Mouse (Mus musculus) neural tube, embryonic 11.5 days (tissue): Measurements from ENCODE around the gene Tex44. TPM values are rescaled to one million over a fixed set of nuclear protein-coding genes. Genes with fewer than 3 reads are reported as not detected.

ENCODE experiments used
- ATAC-seq: fragments of 200-750 bp; cut with Nextera tagmentation; 2 replicates; pipeline ENCODE4 v1.8.0; 2017; ENCODE audit warnings: moderate number of reproducible peaks, mild to moderate bottlenecking, moderate TSS enrichment, moderate library complexity; ENCODE audit not compliant: insufficient read depth, low FRiP score, low TSS enrichment
- DNase-seq: peaks from one replicate; pipeline ENCODE4 v3.0.0-alpha.2; 2015; ENCODE audit warnings: low spot score
- H3K27ac ChIP-seq: fragments of 300-500 bp; sonication (generic); 2 replicates; pipeline ENCODE4 v1.5.1; 2014; ENCODE audit warnings: low read depth, mild to moderate bottlenecking, low read length
- H3K27me3 ChIP-seq: fragments of 300-500 bp; sonication (generic); 2 replicates; pipeline ENCODE4 v1.6.1; 2014; ENCODE audit warnings: mild to moderate bottlenecking, low read length, mixed read lengths; ENCODE audit not compliant: control insufficient read depth, insufficient read depth
- H3K36me3 ChIP-seq: fragments of 300-500 bp; sonication (generic); 2 replicates; pipeline ENCODE4 v1.6.1; 2014; ENCODE audit warnings: mild to moderate bottlenecking, low read length, moderate library complexity, mixed read lengths; ENCODE audit not compliant: control insufficient read depth, insufficient read depth
- H3K4me1 ChIP-seq: fragments of 300-500 bp; sonication (generic); 2 replicates; pipeline ENCODE4 v1.6.1; 2014; ENCODE audit warnings: low read length, mixed read lengths; ENCODE audit not compliant: control insufficient read depth, insufficient read depth
- H3K4me2 ChIP-seq: fragments of 300-500 bp; sonication (generic); 2 replicates; pipeline ENCODE4 v1.6.1; 2014; ENCODE audit warnings: low read depth, mild to moderate bottlenecking, moderate library complexity
- H3K4me3 ChIP-seq: fragments of 300-500 bp; sonication (generic); 2 replicates; pipeline ENCODE4 v1.5.1; 2014; ENCODE audit warnings: low read depth, low read length
- H3K9ac ChIP-seq: fragments of 300-500 bp; sonication (generic); 2 replicates; pipeline ENCODE4 v1.6.1; 2014; ENCODE audit warnings: mild to moderate bottlenecking, low read length
- H3K9me3 ChIP-seq: fragments of 300-500 bp; sonication (generic); 2 replicates; pipeline ENCODE4 v1.6.1; 2016; ENCODE audit warnings: low read length; ENCODE audit not compliant: control insufficient read depth
- WGBS: fragments of 180-500 bp; shearing (Covaris S2); extraction: QIAGEN DNeasy Blood & Tissue Kit; methylation state at CpG from one replicate; pipeline ENCODE4 v1.1.7; 2014; 5-methylcytosine and 5-hydroxymethylcytosine counted together
- polyA plus RNA-seq: library from polyadenylated mRNA; unstranded; fragments of >200 nt; fragmentation: Nextera tagmentation; extraction: Ambion mirVana; gene quantifications from 2 replicates; pipeline ENCODE4 v1.2.1, GENCODE M21; 2014

The Tex44 gene
- polyA plus RNA-seq, 1 experiment from 2014 or later: not detected

- no peaks in the 10 kb centered on the region for H3K4me1 ChIP-seq
- no peaks in the 10 kb centered on the region for H3K9me3 ChIP-seq
- WGBS: 96% methylated on average over 2 of the region's 2 CpGs
- no peak overlapping the region for H3K27ac ChIP-seq
- no peaks in the 10 kb centered on the region for H3K36me3 ChIP-seq
- H3K27me3 ChIP-seq: no peaks in the 10 kb centered on the region
- ATAC-seq (no peak), DNase-seq (no peak)
- H3K9ac ChIP-seq: no peak overlapping the region; the same call in 1 of the 2 replicates
- H3K4me2 ChIP-seq: no peak overlapping the region
- no peak overlapping the region for H3K4me3 ChIP-seq
Measured at GRCm38 (mm10) chr1:86409476-86409875, 16.7 kb upstream of the Tex44 start.

- Histone ChIP-seq H3K9ac (no peak overlapping the region), H3K27ac (no peak overlapping the region), H3K9me3 (no peaks in the 10 kb centered on the region), H3K4me1 (no peaks in the 10 kb centered on the region), H3K36me3 (no peaks in the 10 kb centered on the region), H3K4me2 (no peak overlapping the region), H3K4me3 (no peak overlapping the region), H3K27me3 (no peaks in the 10 kb centered on the region)
- DNase-seq: no peak
- no peak for ATAC-seq
- WGBS: 87% methylated on average over 5 of the region's 5 CpGs
Measured at GRCm38 (mm10) chr1:86414715-86415114, 11.4 kb upstream of the Tex44 start.

- 73% methylated on average over 2 of the region's 2 CpGs for WGBS
- no peak overlapping the region for H3K9ac ChIP-seq
- H3K36me3 ChIP-seq: no peaks in the 10 kb centered on the region
- no peak overlapping the region for H3K27ac ChIP-seq
- DNase-seq (no peak), ATAC-seq (no peak)
- H3K9me3 ChIP-seq: no peaks in the 10 kb centered on the region
- no peaks in the 10 kb centered on the region for H3K27me3 ChIP-seq
- H3K4me2 ChIP-seq: no peak overlapping the region
- no peaks in the 10 kb centered on the region for H3K4me1 ChIP-seq
- H3K4me3 ChIP-seq: no peak overlapping the region
Measured at GRCm38 (mm10) chr1:86415144-86415543, 11.0 kb upstream of the Tex44 start.

- DNase-seq (no peak), ATAC-seq (peak; percentile 31; the same call in 1 of the 2 replicates)
- no peaks in the 10 kb centered on the region for H3K4me1 ChIP-seq
- no peaks in the 10 kb centered on the region for H3K36me3 ChIP-seq
- no peaks in the 10 kb centered on the region for H3K27me3 ChIP-seq
- 71% methylated on average over 7 of the region's 7 CpGs for WGBS
- H3K4me3 ChIP-seq: no peak overlapping the region
- H3K9me3 ChIP-seq: no peaks in the 10 kb centered on the region
- no peak overlapping the region for H3K9ac ChIP-seq
- no peak overlapping the region for H3K4me2 ChIP-seq
- no peak overlapping the region for H3K27ac ChIP-seq
Measured at GRCm38 (mm10) chr1:86415612-86416184, 10.4 kb upstream of the Tex44 start.

GRCm38 (mm10) chr1:86416321-86416720 is 9.8 kb upstream of the Tex44 start:
- H3K4me3 ChIP-seq: no peak overlapping the region
- ATAC-seq: no peak
- no peak overlapping the region for H3K4me2 ChIP-seq
- H3K36me3 ChIP-seq: no peaks in the 10 kb centered on the region
- no peak overlapping the region for H3K27ac ChIP-seq
- 66% methylated on average over 6 of the region's 6 CpGs for WGBS
- peak; percentile 40 for DNase-seq
- H3K4me1 ChIP-seq: peaks cover 4% of the 10 kb centered on the region; the same call in 1 of the 2 replicates
- no peaks in the 10 kb centered on the region for H3K27me3 ChIP-seq
- no peaks in the 10 kb centered on the region for H3K9me3 ChIP-seq
- no peak overlapping the region for H3K9ac ChIP-seq

- WGBS: 26% methylated on average over 10 of the region's 10 CpGs
- no peak overlapping the region for H3K27ac ChIP-seq
- no peak overlapping the region for H3K4me2 ChIP-seq
- ATAC-seq (no peak), DNase-seq (no peak)
- H3K9ac ChIP-seq: no peak overlapping the region; the same call in 1 of the 2 replicates
- no peak overlapping the region for H3K4me3 ChIP-seq
- no peaks in the 10 kb centered on the region for H3K27me3 ChIP-seq
- H3K4me1 ChIP-seq: peaks cover 10% of the 10 kb centered on the region
- no peaks in the 10 kb centered on the region for H3K9me3 ChIP-seq
- H3K36me3 ChIP-seq: no peaks in the 10 kb centered on the region
Measured at GRCm38 (mm10) chr1:86421007-86421406, 5.1 kb upstream of the Tex44 start.

- 80% methylated on average over 5 of the region's 5 CpGs for WGBS
- 0 out of 2 replicates have a peak overlapping the region, but pooled peaks have one; percentile 34 for H3K27ac ChIP-seq
- H3K27me3 ChIP-seq: no peaks in the 10 kb centered on the region
- DNase-seq (no peak), ATAC-seq (no peak)
- no peak overlapping the region for H3K4me3 ChIP-seq
- peaks cover 10% of the 10 kb centered on the region for H3K4me1 ChIP-seq
- H3K36me3 ChIP-seq: no peaks in the 10 kb centered on the region
- H3K9me3 ChIP-seq: no peaks in the 10 kb centered on the region
- H3K4me2 ChIP-seq: no peak overlapping the region
- H3K9ac ChIP-seq: no peak overlapping the region
Measured at GRCm38 (mm10) chr1:86423879-86424278, 2.2 kb upstream of the Tex44 start.

GRCm38 (mm10) chr1:86424336-86424735 is 1.8 kb upstream of the Tex44 start:
- WGBS: 88% methylated on average over 1 of the region's 1 CpGs
- no peak overlapping the region for H3K4me3 ChIP-seq
- H3K9me3 ChIP-seq: no peaks in the 10 kb centered on the region
- H3K36me3 ChIP-seq: no peaks in the 10 kb centered on the region
- DNase-seq (no peak), ATAC-seq (no peak)
- no peak overlapping the region for H3K4me2 ChIP-seq
- peaks cover 10% of the 10 kb centered on the region for H3K4me1 ChIP-seq
- H3K27me3 ChIP-seq: no peaks in the 10 kb centered on the region
- H3K27ac ChIP-seq: 0 out of 2 replicates have a peak overlapping the region, but pooled peaks have one; percentile 34
- H3K9ac ChIP-seq: no peak overlapping the region

GRCm38 (mm10) chr1:86424835-86425547 is 1.1 kb upstream of the Tex44 start:
- H3K4me1 ChIP-seq: peaks cover 10% of the 10 kb centered on the region
- peak overlapping the region; percentile 9; the same call in 1 of the 2 replicates for H3K4me2 ChIP-seq
- peak; percentile 63 for DNase-seq
- no peak overlapping the region for H3K4me3 ChIP-seq
- peak; percentile 85 for ATAC-seq
- H3K27ac ChIP-seq: peak overlapping the region; percentile 80
- no peaks in the 10 kb centered on the region for H3K9me3 ChIP-seq
- no peaks in the 10 kb centered on the region for H3K27me3 ChIP-seq
- H3K9ac ChIP-seq: peak overlapping the region; percentile 39
- no peaks in the 10 kb centered on the region for H3K36me3 ChIP-seq
- 15% methylated on average over 11 of the region's 11 CpGs for WGBS
